Mouse (Mus musculus): ENCODE data around the gene Aig1.

The Aig1 gene

DNA sequence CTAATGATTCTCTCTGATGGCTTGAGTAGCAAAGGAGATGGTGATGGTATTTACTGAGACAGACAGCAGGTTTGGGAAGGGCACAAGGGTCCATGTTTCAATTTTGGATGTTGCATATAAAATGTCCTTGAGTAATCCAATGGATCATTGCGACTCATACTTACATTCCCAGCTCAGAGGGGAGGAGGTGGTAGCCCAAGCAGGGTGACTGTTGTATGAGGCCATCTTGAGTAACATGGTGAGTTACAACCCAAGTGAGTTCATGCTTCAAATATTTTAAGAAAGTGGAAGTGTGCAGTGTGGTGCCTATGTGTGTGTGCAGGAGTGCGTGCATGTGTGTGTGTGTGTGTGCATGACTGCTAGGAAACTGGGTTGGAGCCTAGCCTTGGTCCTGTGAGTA is 93.4 kb downstream of the Aig1 start:
- DNase-seq (ENCODE audit: low spot score in 2 of 2): no peak

DNA sequence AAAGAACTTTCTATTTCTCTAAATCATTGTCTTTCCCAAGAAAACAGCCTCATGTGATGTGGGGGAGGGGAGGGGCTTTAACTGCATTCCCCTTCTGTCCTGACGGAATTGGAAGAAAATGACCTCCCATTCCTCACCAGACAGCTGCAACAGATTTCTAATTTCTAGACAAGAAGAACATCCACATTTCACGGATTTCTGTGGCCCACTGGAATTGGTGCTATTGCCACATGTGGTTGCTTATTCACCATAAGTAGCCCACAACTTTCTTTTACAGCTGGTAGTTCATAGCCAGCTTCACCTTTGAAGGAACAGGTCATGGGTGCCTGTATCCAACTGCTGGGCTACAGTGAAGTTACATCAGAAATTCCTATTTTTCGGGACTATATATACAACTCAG is 93.9 kb downstream of the Aig1 start:
- no peak for DNase-seq (ENCODE audit: low spot score in 2 of 2)

DNA sequence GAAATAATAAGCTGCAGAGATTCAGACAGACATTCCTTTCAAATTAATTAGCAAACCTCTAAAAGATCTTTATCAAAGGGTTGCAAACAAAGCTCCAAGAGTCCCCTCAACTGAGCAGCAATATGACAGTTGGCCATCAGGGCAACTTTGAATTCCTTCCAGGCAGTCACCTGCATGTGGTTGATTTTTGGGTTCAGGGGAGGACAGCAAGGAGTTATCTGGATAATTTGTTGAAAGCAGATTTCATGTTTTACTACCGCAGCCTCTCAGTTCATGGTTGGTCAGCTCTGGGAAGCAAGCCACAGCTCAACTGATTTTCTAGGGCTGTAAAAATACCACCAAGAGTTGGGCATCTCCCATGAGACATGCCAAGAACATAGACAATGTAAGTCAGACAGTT is 98.1 kb downstream of the Aig1 start:
- no peak for DNase-seq (ENCODE audit: low spot score in 2 of 2)

DNA sequence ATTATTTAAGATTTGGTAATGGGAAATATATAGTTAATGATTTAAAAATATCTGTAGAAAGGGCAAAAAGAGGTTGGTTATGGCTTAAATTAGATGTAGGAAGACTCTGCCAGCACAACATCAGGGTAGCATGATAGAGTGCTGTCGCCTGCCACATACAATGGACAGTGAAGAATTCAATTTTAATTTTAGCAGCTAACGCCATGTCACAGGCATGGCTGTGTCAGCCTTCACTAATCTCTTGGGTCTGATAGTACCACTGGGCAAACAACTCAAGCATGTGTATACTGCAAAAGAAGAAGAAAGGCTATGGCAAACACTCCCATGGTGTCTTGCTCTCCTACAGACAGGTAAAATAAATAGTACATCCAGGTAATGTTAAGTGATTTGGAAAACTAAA is 99.0 kb downstream of the Aig1 start:
- DNase-seq (ENCODE audit: low spot score in 2 of 2): no peak

DNA sequence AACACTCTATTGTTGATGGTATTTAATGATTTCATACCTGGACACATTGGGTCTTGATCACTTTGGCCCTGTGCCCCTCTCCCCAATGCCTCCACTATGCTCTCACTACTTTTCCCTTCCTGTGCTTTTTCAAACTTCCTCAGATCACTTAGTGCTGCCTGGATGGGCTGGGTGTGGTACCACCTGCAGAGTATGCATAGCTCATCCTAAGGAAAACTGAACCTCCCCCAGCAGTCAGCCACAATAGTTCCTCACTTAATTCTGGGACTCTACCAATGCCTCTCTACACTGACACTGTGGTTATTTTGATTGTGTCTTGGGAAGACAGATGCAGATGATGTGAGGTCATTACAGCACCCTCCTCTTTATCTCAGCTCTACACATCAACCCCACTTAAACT is 99.9 kb downstream of the Aig1 start:
- no peak for DNase-seq (ENCODE audit: low spot score in 2 of 2)

DNA sequence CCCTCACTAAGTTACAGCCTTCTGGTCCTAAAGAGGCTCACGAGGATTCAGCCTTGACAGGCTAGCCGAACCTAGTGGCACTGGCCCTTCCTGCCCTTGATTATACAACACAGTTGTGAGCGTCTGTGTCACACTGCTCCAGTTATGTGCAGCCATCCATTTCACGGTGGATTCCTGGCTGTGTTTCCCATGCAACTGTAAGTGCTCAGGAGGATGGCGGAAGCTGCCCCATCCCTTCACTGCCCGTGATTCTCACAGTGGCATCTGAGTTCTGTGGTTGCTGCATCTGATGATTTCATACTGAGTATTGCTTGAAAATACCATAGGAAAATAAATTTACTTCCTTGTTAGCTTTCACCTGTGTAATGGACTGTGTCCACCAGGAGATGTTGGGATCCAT is 101.7 kb downstream of the Aig1 start:
- no peak for DNase-seq (ENCODE audit: low spot score in 2 of 2)

DNA sequence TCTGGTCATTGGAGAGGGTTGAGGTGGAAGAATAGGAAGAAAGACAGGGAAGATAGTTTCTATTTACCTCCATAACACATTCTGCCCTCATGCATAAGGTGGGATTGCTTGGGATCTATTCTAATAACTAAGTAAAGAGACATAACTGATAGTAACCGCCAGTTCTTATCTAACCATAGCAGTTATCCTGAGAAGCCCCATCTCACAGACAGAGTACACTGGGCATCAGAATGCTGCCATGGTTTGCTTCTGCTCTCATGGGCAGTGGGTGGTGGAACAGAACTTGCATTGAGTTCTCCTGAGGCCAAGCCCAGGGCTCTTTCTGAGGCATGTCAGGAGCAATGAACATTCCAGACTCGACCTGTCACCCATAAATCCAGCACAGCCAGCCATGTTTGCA is 105.6 kb downstream of the Aig1 start:
- DNase-seq (ENCODE audit: low spot score in 2 of 2): no peak

DNA sequence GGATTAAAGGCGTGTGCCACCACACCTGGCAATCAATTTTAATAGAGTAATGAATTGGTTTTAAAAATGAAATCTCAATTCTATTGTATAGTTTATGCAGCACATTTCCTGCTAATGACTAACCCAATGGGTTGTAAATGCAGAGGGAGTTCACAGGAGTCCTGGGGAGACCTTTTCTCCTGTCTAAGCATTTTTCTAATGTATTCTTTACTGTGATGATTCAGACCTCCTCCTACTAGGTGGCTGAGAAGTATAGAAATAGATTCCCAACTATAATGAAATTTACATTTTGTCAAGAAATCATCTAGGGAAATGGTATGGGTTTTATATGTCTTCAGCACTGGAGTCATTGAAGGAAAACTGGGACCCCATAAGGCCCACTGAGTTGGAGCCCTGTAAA is 114.1 kb downstream of the Aig1 start:
- no peak for DNase-seq (ENCODE audit: low spot score in 2 of 2)

DNA sequence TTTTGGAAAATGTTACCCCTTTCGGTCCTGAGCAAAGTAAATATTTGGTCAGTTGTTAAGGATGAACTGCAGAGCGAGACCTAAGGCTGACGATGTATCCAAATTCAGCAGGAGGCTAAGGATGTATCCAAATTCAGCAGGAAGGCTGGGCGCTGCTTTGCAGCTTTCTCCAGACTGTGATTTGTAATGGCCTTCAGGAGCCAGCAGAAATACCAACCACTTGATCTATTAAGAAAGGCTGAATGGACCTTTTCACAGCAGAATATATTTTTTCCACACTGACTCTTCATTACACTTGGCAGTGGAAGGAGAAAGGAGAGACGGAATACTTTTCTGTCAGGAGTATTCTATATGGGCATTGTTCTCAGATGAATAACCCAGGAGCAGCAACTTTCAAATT is 115.0 kb downstream of the Aig1 start:
- no peak for DNase-seq (ENCODE audit: low spot score in 2 of 2)

DNA sequence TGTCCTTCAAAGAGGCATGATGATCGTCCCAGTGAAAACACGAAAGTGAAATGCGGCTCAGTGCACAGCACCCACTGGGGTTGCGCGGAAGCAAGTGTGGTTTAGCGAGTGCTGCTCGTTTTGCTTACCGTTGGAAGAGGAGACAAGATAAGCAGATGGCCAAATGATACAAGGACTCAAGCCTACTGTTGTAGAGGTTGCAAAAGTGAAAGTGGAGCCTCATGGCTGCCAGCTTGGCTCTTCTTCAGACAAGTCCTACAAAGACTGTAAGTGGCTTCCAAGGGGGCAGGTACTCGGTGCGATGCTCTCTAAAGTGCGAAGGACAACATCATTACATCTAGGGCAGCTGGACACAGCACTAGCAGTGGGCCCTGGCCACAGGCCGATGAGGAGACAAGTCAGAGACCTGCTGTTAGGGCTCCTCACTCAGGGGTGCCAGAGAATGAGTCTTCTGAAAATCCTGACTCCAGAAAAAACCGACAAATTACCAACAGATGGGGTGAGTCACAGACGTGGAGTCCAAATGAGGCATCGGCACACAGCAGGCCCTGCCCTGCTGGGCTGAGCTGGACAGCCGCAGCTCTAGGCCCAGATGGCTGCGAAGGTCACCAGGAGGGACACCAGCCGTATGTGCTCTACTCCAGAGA is 129.2 kb downstream of the Aig1 start:
- DNase-seq (ENCODE audit: low spot score in 2 of 2): no peak

DNA sequence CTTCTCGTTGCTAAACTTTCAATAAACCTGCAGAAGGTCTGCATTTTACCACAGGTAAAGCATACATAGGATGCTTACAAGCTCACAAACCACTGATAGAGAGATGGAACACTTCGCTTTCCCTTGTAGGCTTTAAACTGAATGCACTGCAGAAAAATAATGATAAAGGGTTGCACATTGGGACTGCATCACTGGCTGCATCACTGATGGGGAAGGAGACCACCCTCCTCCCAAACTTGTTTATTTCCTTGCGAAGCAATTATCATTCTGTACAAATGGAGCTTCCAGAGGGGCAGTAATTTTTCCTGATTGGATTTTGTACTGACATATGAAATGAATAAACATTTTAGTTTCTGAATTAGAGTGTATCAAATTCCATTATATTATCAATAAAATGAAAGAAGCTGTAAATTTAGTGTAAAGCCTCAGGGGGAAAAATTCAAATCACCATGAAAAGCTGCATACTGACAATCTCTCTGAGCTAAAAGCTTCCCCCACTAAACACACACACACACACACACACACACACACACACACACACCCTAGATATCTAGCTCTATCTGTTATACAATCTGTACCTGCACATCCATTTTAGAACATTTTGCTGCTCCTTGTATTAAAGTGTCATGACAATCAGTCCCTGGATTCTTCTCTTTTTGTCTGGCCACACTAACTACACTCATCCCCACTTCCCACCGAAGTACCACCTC is 138.6 kb downstream of the Aig1 start:
- DNase-seq (ENCODE audit: low spot score in 2 of 2): no peak

DNA sequence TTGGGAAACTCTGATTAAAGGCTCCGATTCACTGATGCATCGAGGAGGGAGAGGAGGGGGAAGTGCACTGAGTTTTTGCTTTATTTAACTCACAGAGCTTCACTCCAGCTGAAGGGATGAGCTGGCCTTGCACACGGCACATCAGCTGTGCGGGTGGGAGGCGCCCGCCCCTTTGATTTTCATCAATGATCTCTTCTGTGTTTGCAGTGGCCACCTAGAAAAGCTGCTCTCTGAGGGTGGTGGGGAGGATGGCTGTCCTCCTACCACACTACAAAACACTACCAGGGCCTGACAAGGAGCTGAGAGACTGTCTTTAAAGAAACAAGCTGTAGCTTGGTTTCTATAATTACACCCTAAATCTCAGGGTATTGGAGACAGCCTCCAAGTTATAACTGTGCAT is 141.1 kb downstream of the Aig1 start:
- peak; percentile 66 to 71 for DNase-seq (ENCODE audit: low spot score in 2 of 2)

DNA sequence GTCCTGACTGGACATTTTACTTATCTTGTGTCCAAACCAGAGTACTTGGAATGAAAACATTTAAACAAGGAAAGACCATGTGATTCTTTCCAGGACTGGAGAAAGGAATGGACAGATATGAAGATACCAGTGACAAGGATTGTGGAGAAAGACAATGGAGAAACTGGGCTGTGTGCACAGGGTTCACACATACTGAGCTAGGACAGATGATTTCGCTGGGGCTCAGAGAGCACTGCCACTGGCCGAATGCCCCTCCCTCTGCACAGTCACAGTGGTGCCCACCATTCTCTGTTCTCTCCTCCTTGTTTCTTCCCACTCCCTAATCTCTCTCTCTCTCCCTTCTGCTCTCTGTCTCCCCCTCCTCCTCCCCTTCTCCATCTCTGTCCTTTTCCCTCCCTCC is 142.6 kb downstream of the Aig1 start:
- DNase-seq (ENCODE audit: low spot score in 2 of 2): no peak

DNA sequence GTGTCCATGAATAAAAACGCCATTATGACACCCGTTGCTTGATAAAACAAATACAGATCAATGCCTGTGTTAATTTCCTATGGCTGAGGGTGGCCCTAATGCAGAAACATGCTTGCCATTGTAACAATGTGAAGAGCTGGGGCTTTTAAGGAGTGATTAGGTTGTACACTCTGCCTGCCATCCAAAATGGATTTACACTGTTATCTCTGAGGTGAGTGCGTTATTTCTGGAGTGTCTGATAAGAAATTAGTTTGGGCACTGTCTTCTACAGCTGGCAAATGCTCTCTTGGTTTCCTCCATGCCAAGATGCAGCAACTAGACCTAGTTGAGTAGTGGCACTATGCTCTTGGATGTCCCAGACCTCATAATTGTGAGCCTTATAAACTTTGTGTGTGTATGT is 143.5 kb downstream of the Aig1 start:
- DNase-seq (ENCODE audit: low spot score in 2 of 2): no peak

DNA sequence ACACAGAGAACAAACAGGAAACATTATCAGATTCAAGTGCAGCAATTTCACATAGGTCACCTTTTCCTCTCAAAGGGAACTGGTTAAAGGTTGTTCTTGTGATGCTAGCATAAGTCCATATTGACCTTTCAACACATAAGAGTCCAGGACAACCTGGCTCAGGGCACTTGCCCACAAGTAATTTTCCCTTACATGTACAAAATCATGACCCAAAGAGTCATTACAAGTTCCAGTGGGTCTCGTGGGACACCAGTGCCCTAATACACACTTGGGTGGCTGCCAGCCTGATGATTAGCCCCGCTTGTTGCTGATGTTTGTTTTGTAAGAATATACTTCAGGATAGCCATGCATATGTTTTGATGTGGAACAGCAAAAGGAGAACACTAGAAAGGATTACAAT is 152.6 kb downstream of the Aig1 start:
- DNase-seq (ENCODE audit: low spot score in 2 of 2): no peak

DNA sequence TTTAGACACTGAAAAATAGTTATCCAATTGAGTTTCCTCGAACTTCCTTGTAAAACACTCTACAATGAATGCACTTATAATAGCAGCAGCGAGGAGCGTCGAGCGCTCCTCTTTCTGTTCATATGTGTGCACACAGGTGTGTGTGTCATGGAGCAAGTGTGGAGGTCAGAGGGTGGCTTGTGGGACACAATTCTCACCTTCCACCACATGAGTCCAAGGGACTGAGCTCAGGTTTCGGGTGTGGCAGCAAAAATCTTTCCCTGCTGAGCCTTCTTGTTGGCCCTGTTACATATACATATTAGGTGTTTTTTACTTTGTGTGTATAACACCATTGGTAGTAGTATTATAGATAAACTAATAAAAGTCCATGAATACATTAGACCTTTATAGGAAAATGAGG is 153.2 kb downstream of the Aig1 start:
- DNase-seq (ENCODE audit: low spot score in 2 of 2): no peak

DNA sequence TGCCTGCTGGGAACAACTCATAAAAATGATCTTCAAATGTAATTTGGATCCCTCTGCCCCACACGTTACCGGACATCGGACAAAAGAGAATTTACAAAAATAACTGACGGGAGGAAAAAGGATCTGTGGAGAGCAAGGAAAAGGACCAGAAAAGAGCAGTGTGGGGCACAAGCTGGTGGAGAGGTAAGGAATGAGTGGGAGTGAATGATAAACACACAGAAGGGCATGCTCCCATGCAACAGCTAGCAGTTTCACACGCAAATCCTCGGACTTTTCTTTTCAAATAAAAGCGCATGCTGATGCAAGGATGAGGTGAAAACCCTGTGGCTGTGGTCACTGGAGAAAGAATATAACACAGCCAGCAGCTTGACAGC is 153.9 kb downstream of the Aig1 start:
- DNase-seq (ENCODE audit: low spot score in 2 of 2): no peak

DNA sequence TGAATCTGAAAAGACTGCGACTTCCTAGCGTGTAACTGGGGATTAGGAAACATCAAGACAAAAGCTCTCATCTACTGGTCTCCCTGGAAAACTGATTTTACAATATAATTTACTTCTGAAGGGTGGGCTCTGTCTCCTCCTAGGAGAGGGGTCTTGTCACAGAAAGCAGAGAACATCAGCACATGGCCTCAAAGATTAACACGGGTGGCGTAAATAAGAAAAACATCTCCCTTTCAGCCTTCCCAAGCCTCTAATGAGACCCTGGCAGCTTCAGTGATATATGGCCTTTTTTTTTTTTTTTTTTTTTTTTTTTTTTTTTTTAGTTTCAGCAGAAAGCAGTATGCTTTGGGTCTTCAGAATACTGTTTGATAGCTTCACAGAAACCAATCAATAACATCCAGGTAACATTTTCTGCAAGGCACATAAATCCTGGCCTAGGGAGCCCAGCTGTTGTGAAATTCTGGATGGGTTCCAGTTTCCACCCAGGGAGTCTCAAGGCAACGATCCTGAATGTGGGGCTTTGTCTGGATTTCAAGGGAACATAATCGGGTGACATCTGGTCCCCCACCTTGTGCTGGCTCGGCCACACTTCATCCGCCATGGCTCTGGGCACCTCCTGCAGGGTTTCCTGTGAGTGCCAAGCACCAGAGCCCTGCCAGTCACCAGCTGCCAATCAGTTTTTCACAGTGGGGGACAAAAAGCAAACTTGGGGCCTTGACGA is 154.4 kb downstream of the Aig1 start:
- no peak for DNase-seq (ENCODE audit: low spot score in 2 of 2)

DNA sequence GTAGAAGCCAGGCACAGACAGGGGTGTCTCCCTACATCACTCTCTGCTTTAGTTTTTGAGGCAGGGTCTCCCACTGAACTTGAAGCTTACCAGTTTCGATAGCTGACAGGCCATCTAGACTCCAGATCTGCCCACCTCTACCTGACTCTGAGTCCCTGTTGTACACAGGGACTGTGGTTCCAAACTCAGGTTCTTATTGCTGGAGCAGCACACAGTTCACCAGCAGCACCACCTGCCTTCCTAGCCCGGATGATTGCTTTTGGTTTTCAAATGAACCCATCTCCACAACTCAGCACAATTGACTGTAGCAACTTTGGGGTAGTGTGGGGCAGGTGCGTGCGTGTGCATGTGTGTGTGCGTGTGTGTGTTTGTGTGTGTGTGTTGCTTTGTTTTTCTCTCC is 155.1 kb downstream of the Aig1 start:
- DNase-seq (ENCODE audit: low spot score in 2 of 2): no peak

DNA sequence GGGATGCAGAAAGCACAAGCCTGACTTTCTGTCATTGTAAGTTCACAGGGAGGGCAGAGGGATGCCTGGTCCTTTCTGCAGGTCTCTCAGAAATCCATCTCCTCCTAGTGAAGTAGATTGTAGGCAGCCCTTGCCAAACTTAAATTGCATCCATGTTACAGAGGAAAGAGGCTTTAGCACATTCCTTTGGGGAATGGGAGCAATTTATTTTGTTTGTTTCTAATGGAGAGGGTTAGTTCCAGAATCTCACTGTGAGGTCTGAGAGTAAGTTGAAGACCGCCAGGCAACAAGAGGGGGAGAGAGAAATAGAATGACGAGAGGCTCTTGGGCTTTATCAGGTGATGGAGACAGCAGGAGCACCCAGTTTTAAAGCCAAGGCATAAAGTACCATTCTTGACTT is 155.7 kb downstream of the Aig1 start:
- DNase-seq (ENCODE audit: low spot score in 2 of 2): no peak

DNA sequence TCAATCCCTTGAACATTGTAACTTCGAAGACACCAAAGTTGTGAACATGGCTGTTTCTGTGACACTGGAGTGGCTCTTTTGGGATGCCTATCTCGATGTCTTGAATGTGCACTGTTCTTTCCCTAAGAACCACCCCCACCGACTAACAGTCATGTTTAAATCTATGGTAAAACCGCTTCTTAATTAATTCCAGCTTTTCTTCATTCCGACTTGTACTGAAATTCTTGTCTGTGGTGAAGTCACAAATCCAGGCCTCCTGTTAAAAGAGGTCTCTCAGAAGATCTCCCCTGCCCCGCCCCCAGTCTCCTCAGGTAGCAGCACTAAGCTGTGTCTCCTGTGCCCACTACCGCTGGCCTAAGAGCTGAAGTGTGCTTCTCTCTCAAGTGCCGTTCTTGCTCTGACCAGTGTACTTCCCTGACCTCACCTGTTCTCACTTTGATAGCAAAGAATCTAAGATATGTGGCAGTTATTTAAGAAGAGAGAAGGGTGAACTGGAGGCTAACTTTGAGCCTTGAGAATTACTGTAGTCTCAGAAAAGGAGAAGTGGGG is 157.4 kb downstream of the Aig1 start:
- DNase-seq (ENCODE audit: low spot score in 2 of 2): no peak

DNA sequence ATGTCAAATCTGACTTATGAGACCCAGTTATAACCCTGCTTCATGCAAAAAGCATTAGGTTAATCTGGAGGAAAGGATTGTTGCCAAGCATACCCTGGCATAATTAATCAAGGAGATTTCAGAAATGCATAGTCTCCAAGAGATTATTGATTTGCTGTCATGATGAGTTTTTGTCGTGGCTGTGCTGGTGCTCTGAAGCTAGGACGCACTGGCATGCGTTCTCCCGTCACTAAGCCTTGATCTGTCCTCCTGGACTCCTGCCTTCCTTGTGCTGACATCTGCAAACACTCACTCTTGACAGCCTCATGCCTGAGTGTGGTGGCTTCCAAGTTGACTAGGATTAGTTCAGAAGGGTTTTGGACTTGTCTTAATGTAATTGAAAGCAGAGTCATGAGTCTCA is 163.0 kb downstream of the Aig1 start:
- DNase-seq (ENCODE audit: low spot score in 2 of 2): no peak

DNA sequence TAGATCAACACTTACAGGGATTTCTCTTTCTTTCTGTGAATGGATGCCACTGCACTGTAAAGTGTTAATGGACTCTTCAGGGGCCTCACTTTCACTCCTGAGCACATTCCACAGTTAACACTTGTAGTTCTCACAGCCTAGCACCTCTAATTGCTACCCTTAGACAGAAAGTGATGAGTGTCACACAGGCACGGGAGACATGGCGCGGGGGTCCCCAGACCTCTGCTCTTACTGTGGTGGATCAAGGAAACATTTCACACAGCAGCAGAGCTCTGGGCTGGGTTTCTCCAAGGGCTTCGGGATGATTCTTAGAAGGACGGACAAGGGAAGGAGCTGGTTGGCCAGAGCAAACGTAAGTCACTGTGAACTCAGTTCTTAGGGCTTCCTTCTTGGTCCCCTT is 166.1 kb downstream of the Aig1 start:
- no peak for DNase-seq (ENCODE audit: low spot score in 2 of 2)

Data from right cerebral cortex, postnatal 36 days (tissue).